Mouse (Mus musculus): ENCODE measurements at regions not wholly inside any gene's neighbourhood (a gene's known extent, or its start where the extent isn't known, plus 50 kb on each side); places are given as distances from the start of the nearest gene placed in this dataset.

GRCm38 (mm10) chr3:50940656-50941055, 283.6 kb upstream of the Noct start:
- WGBS = 82% methylated on average over 3 of the region's 3 CpGs
- no peak overlapping the region for H3K27ac ChIP-seq (ENCODE audit: low read depth, low read length)
- H3K4me1 ChIP-seq (ENCODE audit: control insufficient read depth, insufficient read depth, low read length) = no peaks in the 10 kb centered on the region
- no peak overlapping the region for H3K9ac ChIP-seq (ENCODE audit: low read length)
- no peaks in the 10 kb centered on the region for H3K27me3 ChIP-seq (ENCODE audit: control insufficient read depth, insufficient read depth, low read length)
- no peaks in the 10 kb centered on the region for H3K9me3 ChIP-seq (ENCODE audit: control insufficient read depth, low read length)
- no peak for DNase-seq (ENCODE audit: low spot score)
- no peak overlapping the region for H3K4me3 ChIP-seq (ENCODE audit: low read depth, low read length)
- ATAC-seq (ENCODE audit: insufficient read depth, low FRiP score, low TSS enrichment) = no peak
- no peaks in the 10 kb centered on the region for H3K36me3 ChIP-seq (ENCODE audit: control insufficient read depth, insufficient read depth, low read length)
- H3K4me2 ChIP-seq (ENCODE audit: low read depth) = no peak overlapping the region

GRCm38 (mm10) chr3:50953456-50953855, 270.8 kb upstream of the Noct start:
- H3K4me2 ChIP-seq (ENCODE audit: low read depth) = no peak overlapping the region
- no peak overlapping the region for H3K27ac ChIP-seq (ENCODE audit: low read depth, low read length)
- H3K27me3 ChIP-seq (ENCODE audit: control insufficient read depth, insufficient read depth, low read length) = no peaks in the 10 kb centered on the region
- ATAC-seq (ENCODE audit: insufficient read depth, low FRiP score, low TSS enrichment) (peak; percentile 31; the same call in 1 of the 2 replicates), DNase-seq (ENCODE audit: low spot score) (no peak)
- no peaks in the 10 kb centered on the region for H3K4me1 ChIP-seq (ENCODE audit: control insufficient read depth, insufficient read depth, low read length)
- no peak overlapping the region for H3K4me3 ChIP-seq (ENCODE audit: low read depth, low read length)
- 65% methylated on average over 6 of the region's 6 CpGs for WGBS
- H3K9ac ChIP-seq (ENCODE audit: low read length) = no peak overlapping the region
- H3K36me3 ChIP-seq (ENCODE audit: control insufficient read depth, insufficient read depth, low read length) = no peaks in the 10 kb centered on the region
- H3K9me3 ChIP-seq (ENCODE audit: control insufficient read depth, low read length) = no peaks in the 10 kb centered on the region

GRCm38 (mm10) chr3:50970386-50970785, 253.9 kb upstream of the Noct start:
- Histone ChIP-seq H3K4me2 (ENCODE audit: low read depth) (no peak overlapping the region), H3K9ac (ENCODE audit: low read length) (no peak overlapping the region), H3K4me3 (ENCODE audit: low read depth, low read length) (no peak overlapping the region), H3K27me3 (ENCODE audit: control insufficient read depth, insufficient read depth, low read length) (no peaks in the 10 kb centered on the region), H3K36me3 (ENCODE audit: control insufficient read depth, insufficient read depth, low read length) (no peaks in the 10 kb centered on the region), H3K27ac (ENCODE audit: low read depth, low read length) (no peak overlapping the region), H3K9me3 (ENCODE audit: control insufficient read depth, low read length) (no peaks in the 10 kb centered on the region), H3K4me1 (ENCODE audit: control insufficient read depth, insufficient read depth, low read length) (no peaks in the 10 kb centered on the region)
- no peak for DNase-seq (ENCODE audit: low spot score)
- ATAC-seq (ENCODE audit: insufficient read depth, low FRiP score, low TSS enrichment) = no peak
- WGBS = 71% methylated on average over 2 of the region's 2 CpGs

- Histone ChIP-seq H3K4me3 (ENCODE audit: low read depth, low read length) (no peak overlapping the region), H3K9me3 (ENCODE audit: control insufficient read depth, low read length) (no peaks in the 10 kb centered on the region), H3K27me3 (ENCODE audit: control insufficient read depth, insufficient read depth, low read length) (no peaks in the 10 kb centered on the region), H3K4me2 (ENCODE audit: low read depth) (no peak overlapping the region), H3K9ac (ENCODE audit: low read length) (no peak overlapping the region), H3K36me3 (ENCODE audit: control insufficient read depth, insufficient read depth, low read length) (no peaks in the 10 kb centered on the region), H3K4me1 (ENCODE audit: control insufficient read depth, insufficient read depth, low read length) (no peaks in the 10 kb centered on the region), H3K27ac (ENCODE audit: low read depth, low read length) (no peak overlapping the region)
- ATAC-seq (ENCODE audit: insufficient read depth, low FRiP score, low TSS enrichment) = no peak
- no peak for DNase-seq (ENCODE audit: low spot score)
- 86% methylated on average over 6 of the region's 6 CpGs for WGBS
Observed at GRCm38 (mm10) chr3:50973081-50973480, 251.2 kb upstream of the Noct start.

- Histone ChIP-seq H3K27me3 (ENCODE audit: control insufficient read depth, insufficient read depth, low read length) (no peaks in the 10 kb centered on the region), H3K36me3 (ENCODE audit: control insufficient read depth, insufficient read depth, low read length) (no peaks in the 10 kb centered on the region), H3K4me3 (ENCODE audit: low read depth, low read length) (no peak overlapping the region), H3K4me2 (ENCODE audit: low read depth) (no peak overlapping the region), H3K4me1 (ENCODE audit: control insufficient read depth, insufficient read depth, low read length) (no peaks in the 10 kb centered on the region), H3K27ac (ENCODE audit: low read depth, low read length) (no peak overlapping the region), H3K9me3 (ENCODE audit: control insufficient read depth, low read length) (no peaks in the 10 kb centered on the region), H3K9ac (ENCODE audit: low read length) (no peak overlapping the region)
- no peak for ATAC-seq (ENCODE audit: insufficient read depth, low FRiP score, low TSS enrichment)
- 87% methylated on average over 5 of the region's 5 CpGs for WGBS
- DNase-seq (ENCODE audit: low spot score) = no peak
Observed at GRCm38 (mm10) chr3:50976141-50976780, 248.0 kb upstream of the Noct start.

- Histone ChIP-seq H3K4me2 (ENCODE audit: low read depth) (no peak overlapping the region), H3K27ac (ENCODE audit: low read depth, low read length) (no peak overlapping the region), H3K27me3 (ENCODE audit: control insufficient read depth, insufficient read depth, low read length) (no peaks in the 10 kb centered on the region), H3K4me3 (ENCODE audit: low read depth, low read length) (no peak overlapping the region), H3K9ac (ENCODE audit: low read length) (no peak overlapping the region), H3K4me1 (ENCODE audit: control insufficient read depth, insufficient read depth, low read length) (no peaks in the 10 kb centered on the region), H3K9me3 (ENCODE audit: control insufficient read depth, low read length) (no peaks in the 10 kb centered on the region), H3K36me3 (ENCODE audit: control insufficient read depth, insufficient read depth, low read length) (no peaks in the 10 kb centered on the region)
- 85% methylated on average over 6 of the region's 6 CpGs for WGBS
- no peak for DNase-seq (ENCODE audit: low spot score)
- no peak for ATAC-seq (ENCODE audit: insufficient read depth, low FRiP score, low TSS enrichment)
Observed at GRCm38 (mm10) chr3:50976818-50977217, 247.4 kb upstream of the Noct start.

- no peak overlapping the region for H3K9ac ChIP-seq (ENCODE audit: low read length)
- H3K4me2 ChIP-seq (ENCODE audit: low read depth) = no peak overlapping the region
- no peak for ATAC-seq (ENCODE audit: insufficient read depth, low FRiP score, low TSS enrichment)
- no peaks in the 10 kb centered on the region for H3K9me3 ChIP-seq (ENCODE audit: control insufficient read depth, low read length)
- no peak for DNase-seq (ENCODE audit: low spot score)
- WGBS = 94% methylated on average over 5 of the region's 5 CpGs
- no peak overlapping the region for H3K27ac ChIP-seq (ENCODE audit: low read depth, low read length)
- no peaks in the 10 kb centered on the region for H3K27me3 ChIP-seq (ENCODE audit: control insufficient read depth, insufficient read depth, low read length)
- 0 out of 2 replicates have a peak, but pooled peaks cover 2% of the 10 kb centered on the region for H3K4me1 ChIP-seq (ENCODE audit: control insufficient read depth, insufficient read depth, low read length)
- no peak overlapping the region for H3K4me3 ChIP-seq (ENCODE audit: low read depth, low read length)
- no peaks in the 10 kb centered on the region for H3K36me3 ChIP-seq (ENCODE audit: control insufficient read depth, insufficient read depth, low read length)
Observed at GRCm38 (mm10) chr3:50978636-50979035, 245.6 kb upstream of the Noct start.

GRCm38 (mm10) chr3:50979592-50979991, 244.7 kb upstream of the Noct start:
- ATAC-seq (ENCODE audit: insufficient read depth, low FRiP score, low TSS enrichment) (no peak), DNase-seq (ENCODE audit: low spot score) (no peak)
- no peak overlapping the region for H3K27ac ChIP-seq (ENCODE audit: low read depth, low read length)
- no peak overlapping the region for H3K4me2 ChIP-seq (ENCODE audit: low read depth)
- no peak overlapping the region for H3K9ac ChIP-seq (ENCODE audit: low read length)
- 76% methylated on average over 3 of the region's 3 CpGs for WGBS
- no peaks in the 10 kb centered on the region for H3K27me3 ChIP-seq (ENCODE audit: control insufficient read depth, insufficient read depth, low read length)
- no peak overlapping the region for H3K4me3 ChIP-seq (ENCODE audit: low read depth, low read length)
- no peaks in the 10 kb centered on the region for H3K36me3 ChIP-seq (ENCODE audit: control insufficient read depth, insufficient read depth, low read length)
- no peaks in the 10 kb centered on the region for H3K9me3 ChIP-seq (ENCODE audit: control insufficient read depth, low read length)
- H3K4me1 ChIP-seq (ENCODE audit: control insufficient read depth, insufficient read depth, low read length) = 0 out of 2 replicates have a peak, but pooled peaks cover 2% of the 10 kb centered on the region

- Histone ChIP-seq H3K9me3 (ENCODE audit: control insufficient read depth, low read length) (no peaks in the 10 kb centered on the region), H3K27ac (ENCODE audit: low read depth, low read length) (no peak overlapping the region), H3K4me3 (ENCODE audit: low read depth, low read length) (no peak overlapping the region), H3K9ac (ENCODE audit: low read length) (no peak overlapping the region), H3K36me3 (ENCODE audit: control insufficient read depth, insufficient read depth, low read length) (no peaks in the 10 kb centered on the region), H3K4me2 (ENCODE audit: low read depth) (no peak overlapping the region), H3K27me3 (ENCODE audit: control insufficient read depth, insufficient read depth, low read length) (no peaks in the 10 kb centered on the region), H3K4me1 (ENCODE audit: control insufficient read depth, insufficient read depth, low read length) (0 out of 2 replicates have a peak, but pooled peaks cover 2% of the 10 kb centered on the region)
- DNase-seq (ENCODE audit: low spot score) (no peak), ATAC-seq (ENCODE audit: insufficient read depth, low FRiP score, low TSS enrichment) (no peak)
- WGBS = 91% methylated on average over 7 of the region's 7 CpGs
Observed at GRCm38 (mm10) chr3:50981751-50982150, 242.5 kb upstream of the Noct start.
